Mouse (Mus musculus): ENCODE data around the gene Mycbp. TPM values are rescaled to one million over a fixed set of nuclear protein-coding genes. Genes with fewer than 3 reads are reported as not detected.

The Mycbp gene
- 9.1 TPM for total RNA-seq (2023)

DNA sequence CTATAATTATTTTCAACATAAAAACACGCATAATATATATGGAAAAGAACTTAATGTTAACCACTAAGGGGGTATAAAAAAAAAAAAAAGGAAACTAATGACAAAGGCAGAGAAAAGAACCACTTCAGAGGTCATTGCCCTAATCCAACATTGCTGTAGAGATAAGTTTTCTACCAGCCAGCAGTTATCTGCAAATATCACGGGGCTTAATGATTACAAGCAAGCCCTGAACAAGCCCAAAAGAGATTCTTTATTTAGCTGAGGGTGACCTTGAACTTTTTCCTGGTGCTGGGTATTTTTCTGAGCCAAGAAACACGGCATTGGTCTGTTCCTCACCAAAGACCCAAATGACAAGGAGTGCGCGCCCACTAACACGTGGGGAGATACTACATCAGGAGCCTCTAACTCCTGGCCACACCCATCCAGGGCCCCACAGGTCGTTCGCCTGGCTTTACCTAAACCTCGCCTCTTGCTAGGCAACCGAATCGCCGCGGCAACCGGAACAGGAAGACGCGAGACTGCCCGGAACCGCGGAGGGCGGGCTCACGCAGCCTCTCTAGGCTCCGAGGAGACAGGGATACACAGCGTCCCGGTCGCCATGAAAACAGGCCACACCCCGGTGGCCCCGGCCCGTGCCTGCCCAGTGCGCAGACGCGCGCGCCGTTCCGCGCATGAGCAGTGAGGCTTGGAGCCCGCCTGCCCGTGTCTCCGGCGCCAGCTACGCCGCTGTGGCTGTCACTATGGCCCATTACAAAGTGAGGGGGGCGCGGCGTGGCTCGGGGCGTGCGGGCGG, at the start of gene Mycbp:
TSS of gene Mycbp (plus strand) at position 500 of the 793 bp plus-strand sequence.

GRCm38 (mm10) chr4:123859379-123859778, 45.3 kb upstream of the Mycbp start, which contains the start of gene 4933427I04Rik:
Gene 4933427I04Rik, plus strand, starts transcription at chr4:123859679.

GRCm38 (mm10) chr4:123916748-123917547, 12.3 kb downstream of the Mycbp start, which contains the start of gene Rragc:
Gene Rragc, plus strand, starts transcription at chr4:123917446.

DNA sequence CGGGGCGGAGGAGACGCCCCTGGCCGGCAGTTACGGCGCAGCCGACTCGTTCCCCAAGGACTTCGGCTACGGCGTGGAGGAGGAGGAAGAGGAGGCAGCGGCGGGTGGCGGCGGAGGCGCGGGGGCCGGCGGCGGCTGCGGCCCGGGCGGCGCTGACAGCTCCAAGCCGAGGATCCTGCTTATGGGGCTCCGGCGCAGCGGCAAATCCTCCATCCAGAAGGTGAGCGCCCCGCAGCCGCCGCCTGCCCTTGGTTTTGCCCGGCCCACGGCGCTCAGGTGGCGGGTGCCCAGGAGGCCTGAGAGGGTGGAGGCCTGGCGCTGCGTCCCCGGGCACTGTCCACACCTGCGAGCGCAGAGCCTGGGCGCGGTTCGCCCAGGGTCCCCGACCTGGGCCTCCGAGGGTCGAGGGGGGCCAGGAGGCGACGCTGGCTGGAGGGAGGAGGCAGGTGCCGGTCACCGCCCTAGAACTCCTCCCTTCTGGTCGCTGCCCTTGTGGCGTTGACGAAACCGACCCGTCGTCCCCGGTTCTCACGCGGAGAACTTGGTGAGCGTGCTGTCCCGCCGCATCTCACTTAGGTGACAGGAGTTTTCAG, 13.0 kb downstream of the Mycbp start, which contains the start of gene 4930535I16Rik:
TSS of gene 4930535I16Rik (minus strand) at position 475 of the 593 bp plus-strand sequence.

Other genes with a start within 250 kb of the Mycbp start
- 686 TPM for gene Macf1, start 220.5 kb upstream of the Mycbp start, total RNA-seq (2023)
- 22.1 TPM for gene Ndufs5, start 186.6 kb upstream of the Mycbp start, total RNA-seq (2023)
- 55.7 TPM for gene Akirin1, start 154.5 kb upstream of the Mycbp start, total RNA-seq (2023)
- not detected for gene Rhbdl2, start 117.0 kb upstream of the Mycbp start, total RNA-seq (2023)
- not detected for gene 4933427I04Rik, start 45.2 kb upstream of the Mycbp start, total RNA-seq (2023)
- 41.4 TPM for gene Rragc, start 12.6 kb downstream of the Mycbp start, total RNA-seq (2023)
- not detected for gene 4930535I16Rik, start 13.2 kb downstream of the Mycbp start, total RNA-seq (2023)

All from CD4-positive naive resting alpha-beta T cell, adult 57 days (primary cell).